Mouse (Mus musculus) thymus, postnatal 10 days (tissue): ENCODE results near the gene Stk40.
A peak's percentile ranks its signal among the peaks of the same experiment; 100 is the strongest.
"Not testable (repeated sequence)": the region's sequence is repeated elsewhere in the genome, so short reads cannot be mapped to it uniquely, and the experiment has no call there.

Experiments
- DNase-seq, 2 experiments: peaks; one replicate each; pipeline ENCODE4 v3.0.0; 2021; ENCODE audit warnings: low spot score in 2 of 2

Gene Stk40

DNA sequence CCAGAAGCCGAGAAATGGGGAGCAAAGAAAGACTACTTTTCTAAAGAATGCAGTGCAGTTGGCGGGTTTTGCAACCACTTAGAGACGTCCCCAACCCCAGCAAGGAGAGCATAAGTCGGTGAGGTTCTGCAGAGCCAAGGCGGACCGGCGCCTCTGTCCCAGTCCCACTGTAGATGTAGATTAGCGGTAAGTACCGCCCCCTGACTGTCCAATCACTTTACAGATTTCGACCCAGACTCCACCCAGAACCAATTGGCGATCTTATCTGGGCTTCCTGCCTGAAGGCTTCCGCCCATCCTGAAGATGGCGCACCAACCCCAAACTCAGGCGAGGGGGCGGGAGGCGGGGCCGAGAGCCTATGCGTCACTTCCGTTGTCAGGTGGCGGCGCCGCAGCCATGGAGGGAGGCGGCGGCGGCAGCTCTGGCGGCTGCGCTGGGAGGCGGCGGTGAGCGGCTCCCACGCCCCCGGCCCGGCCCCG is at the start of gene Stk40:
Gene Stk40, plus strand, starts transcription at position 368 of the 479 bp plus-strand sequence.
- peak; percentile 94 to 97 for DNase-seq

DNA sequence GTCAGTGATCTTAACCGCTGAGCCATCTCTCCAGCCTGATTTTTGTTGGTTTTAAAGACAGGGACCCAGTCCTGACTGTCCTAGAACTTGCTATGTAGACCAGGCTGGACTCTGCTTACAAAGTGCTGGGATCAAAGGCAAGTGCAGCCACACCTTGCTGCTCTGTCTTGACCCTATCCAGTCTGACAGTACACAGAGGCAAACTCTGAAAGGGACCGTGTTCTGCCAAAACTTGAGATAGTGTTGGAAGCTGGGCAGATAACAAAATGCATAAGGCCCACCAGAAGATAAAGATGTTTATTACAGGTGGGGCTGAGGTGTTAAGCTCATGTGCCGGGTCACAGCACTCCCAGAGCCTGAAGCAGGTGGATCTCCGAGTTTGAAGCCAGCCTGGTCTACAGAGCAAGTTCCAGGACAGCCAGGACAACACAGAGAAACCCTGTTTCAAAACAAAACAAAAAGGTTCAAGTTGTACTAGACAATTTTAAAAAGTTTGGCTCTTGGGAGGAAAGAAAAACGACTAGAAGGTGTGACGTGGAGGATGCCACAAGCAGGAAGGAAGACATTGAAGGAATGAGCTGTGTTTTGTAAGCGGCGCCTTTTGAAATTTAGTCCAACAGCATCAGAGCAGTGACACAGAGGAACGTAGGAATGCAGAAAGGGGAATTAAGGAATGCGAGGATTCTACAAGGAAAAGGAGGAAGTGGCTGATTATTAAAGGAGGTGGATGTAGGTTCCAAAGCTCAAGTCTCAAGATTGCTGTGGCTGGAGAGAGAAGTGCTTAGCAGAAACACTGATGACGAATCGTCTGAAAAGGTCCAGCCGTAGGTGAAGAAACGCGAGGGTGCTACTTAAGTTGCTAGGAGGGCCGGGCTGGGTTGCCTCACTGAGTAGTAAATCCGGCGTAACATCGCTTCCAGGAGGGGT is 46.3 kb upstream of the Stk40 start:
- no peak for DNase-seq

DNA sequence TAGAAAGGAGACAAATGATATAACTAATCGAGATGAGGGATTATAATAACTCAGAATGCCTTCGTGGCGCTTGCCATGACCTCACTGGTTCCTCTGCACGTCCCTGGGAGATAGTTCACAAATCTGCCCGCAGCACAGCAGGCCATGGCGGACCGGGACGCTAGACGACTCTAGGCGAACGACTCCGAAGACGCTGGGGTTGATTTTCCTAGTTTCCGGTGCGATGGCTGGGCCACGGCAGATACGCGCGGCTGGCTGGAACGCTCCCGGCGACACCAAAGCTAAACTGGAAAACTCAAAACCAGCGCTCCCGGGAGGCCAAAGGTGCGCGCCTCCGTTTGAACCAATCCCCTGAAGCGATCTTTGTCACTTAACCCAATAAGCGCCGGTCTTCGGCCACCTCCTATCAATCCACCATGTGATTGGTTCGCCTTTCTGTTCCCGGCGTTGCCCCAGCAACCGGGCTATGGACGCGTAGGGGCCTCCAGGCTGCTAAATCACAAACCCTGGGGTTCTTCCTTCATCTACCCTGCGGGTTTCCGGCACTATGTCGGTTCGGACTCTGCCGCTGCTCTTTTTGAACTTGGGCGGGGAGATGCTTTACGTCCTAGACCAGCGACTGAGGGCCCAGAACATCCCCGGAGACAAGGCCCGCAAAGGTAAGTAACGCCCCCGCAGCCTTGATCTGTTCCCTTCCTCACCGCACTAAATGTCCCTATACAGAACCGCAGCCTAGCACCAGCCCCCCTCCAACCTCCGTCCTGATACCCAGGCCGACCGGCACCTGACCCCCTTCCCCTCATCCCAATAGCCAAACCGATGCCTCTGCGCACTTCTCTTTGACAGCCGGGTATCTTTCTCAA is 45.4 kb upstream of the Stk40 start, which contains the start of gene Oscp1:
Gene Oscp1, plus strand, starts transcription at position 432 of the 863 bp plus-strand sequence.
- peak; percentile 86 to 88 for DNase-seq

DNA sequence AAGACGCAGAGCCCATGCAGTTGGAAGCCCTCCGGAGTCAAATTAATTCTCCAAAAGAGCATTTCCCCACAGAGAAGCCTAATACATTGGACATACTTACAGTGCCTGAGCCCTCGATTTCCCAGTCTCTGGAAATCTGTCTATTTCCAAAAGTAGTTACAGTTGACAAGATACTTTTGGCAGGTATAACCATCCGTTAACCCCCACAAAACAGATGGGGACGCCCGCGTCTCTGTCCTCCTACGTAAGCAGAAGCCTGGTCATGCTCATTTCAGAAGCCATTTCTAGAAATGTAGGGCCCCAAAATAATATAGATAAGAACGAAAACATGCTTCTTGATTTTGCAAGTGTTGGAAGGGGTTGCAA is 44.8 kb upstream of the Stk40 start:
- no peak for DNase-seq

DNA sequence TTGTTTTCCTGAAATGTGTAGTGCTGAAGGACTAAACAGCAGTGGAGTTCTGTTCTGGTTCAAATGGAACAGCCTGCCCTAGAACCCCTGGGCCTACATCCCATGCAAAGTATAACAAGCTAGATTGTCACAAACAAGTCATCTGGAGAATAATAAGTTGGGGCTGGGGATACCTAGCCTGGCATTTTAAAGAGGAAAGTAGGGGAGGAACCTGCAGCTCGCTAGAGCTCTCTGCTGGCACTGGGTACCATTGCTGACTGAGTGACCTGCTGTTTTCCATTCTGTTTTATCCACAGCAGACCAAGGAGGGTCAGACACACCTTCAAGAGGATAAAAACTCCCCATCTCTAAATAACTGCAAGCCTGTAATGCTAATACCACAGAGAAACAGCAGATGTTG is 40.9 kb upstream of the Stk40 start:
- no peak for DNase-seq

DNA sequence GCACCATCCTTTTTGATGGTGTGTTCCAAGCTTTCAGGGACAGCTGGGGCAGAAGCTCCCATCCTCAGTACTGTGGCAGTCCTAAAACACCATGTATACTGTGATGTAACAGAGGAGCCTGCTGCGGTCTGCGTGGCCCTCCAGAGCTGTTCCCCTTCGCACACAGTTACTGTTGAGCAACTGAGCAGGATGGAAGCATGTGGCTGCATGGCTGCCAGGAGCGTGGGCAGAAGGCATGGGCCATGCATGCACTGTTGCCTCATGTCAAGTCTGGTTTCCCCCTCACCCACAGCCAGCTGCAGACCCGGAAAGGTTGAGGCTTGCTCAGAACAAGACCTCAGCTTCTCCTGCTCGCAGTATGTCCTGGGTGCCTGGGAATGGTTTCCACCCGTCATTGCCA is 38.5 kb upstream of the Stk40 start:
- DNase-seq: no peak

DNA sequence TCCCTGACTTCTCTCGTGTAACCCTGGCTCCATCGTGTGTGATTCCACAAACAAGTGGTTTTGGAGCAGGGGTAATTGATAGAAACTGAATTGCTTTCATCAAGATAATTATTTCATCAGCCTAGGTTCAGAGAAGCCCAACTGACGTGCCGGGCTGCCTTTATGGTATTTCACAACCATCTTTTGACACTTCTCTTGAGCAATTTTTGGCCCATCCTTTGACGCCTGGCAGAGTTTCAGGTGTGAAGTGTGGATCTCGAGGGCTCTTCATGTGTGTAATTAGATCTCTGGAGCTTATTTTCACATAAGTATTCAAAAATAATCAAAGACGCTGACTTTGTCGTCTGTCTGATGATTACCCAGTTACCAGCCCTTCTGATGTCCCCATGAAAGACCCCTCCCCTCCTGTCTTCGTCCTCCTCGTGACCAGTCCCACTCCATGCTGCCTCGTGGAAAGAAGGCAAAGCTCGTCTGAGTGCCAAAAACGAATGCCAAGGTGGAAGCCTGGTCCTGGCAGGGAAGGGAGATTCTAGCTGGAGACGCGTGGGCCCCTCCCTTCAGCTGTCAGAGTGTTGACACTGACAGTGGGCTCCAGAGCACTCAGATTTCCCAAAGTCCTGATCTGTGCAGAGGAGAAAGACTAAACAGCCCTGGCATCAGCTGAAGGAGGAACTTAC is 36.2 kb upstream of the Stk40 start:
- DNase-seq: no peak

DNA sequence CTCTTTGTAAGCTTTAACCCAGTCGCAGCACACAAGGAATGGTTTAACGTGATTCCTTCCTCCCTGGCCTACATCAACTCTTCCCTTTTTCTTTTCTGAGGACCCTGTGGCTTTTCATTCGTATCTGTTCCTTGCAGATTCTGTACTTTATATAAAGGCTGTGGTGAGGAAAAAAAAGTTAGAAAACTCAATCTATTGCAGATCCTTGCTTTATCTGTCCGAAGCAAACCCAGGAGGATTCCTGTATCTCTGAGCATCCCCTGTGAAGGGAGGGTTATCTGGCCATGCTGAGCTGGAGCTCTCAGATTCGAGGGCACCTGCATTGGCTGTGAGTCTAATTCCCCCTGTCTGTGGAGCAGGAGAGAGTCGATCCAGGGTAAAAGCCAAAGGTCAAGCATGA is 34.9 kb upstream of the Stk40 start:
- DNase-seq: no peak

DNA sequence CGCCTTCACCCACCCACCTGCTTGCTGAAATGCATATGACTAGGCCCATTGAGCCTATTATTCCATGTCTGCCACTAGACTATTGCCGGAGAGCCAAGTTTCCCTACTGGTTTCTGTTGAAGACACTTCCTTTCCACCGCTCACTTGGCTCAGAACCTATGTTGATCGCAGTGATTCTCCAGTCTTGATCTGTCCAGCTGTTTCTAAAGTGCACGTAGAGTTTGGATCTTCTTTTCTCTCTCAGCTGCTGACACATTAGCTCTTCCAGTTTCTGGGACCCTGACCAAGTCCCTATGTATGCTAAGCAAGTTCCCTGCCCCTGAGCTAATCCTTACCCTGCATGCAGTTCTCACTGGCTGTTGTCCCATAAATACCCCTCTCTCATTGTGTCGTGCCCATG is 25.9 kb upstream of the Stk40 start:
- DNase-seq: no peak

DNA sequence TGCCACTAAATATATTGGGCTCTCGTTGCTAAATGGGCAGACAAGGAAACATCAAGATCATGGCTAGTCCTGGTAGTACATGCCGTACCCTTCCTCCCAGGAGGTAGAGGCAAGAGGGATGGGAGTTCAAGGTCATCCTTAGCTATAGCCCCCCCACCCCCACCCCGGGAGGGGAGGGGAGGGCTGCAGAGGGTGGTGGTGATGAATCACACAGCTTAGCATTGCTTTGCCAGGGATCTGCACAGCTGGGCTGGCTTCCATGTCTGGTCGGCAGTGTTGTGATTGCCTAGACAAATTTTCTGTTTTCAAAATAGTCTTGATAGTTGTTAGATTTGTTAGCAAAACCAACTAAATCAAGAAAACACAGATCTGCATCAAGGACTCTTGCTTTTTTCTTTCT is 24.5 kb upstream of the Stk40 start:
- DNase-seq: no peak

DNA sequence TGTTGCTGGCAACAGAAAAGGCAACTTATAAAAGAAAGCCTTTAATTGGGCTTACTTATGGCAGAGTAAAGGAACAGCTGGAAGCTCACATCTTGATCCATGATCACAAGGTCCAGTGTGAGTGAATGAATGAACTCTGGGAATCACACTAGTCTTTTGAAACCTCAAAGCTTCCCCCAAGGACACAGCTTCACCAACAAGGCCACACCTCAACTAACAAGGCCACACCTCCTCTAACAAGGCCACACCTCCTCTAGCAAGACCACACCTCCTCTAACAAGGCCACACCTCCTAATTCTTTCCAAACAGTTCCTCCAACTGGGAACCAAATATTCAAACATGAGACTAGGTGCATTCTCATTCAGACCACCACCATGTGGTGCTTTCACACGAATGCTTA is 22.2 kb upstream of the Stk40 start:
- no peak for DNase-seq

DNA sequence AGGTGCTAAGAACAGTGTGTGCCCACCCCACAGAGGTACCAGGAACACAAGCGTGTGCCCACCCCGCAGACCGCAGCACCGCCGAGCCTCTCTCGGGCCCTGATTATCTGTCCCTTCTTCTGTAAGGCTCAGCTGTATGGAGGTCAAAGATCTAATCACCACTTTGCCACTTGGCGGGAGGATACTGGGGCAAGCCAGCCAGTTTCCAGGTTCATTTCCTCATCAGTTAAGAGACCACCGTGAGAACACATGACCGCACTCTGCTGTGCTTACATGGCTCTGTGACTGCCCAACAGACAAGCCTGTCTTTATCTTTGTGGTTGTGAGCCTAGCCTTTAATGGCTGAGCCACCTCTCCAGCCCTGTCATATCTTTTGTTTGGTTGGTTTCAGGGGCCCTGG is 20.7 kb upstream of the Stk40 start:
- no peak for DNase-seq

DNA sequence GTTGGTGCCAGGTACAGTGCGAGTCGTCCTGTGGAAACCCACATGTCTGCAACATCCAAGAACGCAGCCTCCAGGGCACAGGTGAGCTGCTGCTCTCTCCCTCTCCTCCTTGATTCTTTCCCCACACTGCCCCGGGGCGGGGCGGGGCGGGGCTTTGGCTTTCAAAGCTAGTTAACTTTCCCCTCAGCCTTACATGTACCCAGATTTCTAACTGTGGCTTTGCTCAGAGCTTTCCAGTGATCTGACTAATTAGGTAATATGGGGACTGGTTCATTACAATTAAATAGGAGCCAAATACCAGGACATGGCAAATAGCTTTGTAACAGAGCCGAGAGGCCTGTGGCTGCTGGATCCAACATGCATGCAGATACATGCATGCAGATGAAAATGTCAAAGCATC is 19.4 kb upstream of the Stk40 start:
- no peak for DNase-seq

DNA sequence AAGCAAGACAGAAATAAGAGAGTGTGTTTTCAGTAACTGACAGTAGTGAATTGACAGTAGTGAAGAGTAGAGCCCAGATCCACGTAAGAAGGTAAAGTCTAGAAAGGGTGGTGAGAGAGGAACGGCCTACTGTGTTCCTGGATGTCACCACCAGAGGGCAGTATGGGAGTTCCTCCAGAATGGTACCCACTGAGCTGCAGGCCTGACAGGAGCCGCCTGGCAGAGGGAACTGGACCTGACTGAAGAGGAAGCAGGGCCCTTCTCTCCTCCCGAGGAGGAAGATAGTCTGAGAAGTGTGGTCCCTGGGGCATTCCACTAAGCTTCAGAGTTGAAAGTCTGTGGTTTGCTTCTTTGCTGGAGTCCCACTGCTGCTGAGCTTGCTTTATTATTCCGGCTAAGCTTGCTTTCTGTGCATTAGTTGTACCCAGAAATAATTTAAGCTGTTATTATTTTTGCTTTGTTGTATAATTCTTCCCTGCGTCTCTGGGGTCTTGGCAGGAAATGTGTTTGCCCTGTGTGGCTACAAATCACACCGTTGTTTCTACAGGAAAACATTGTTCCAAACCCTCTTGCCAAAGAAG is 17.7 kb upstream of the Stk40 start:
- peak; percentile 70 to 88 for DNase-seq

DNA sequence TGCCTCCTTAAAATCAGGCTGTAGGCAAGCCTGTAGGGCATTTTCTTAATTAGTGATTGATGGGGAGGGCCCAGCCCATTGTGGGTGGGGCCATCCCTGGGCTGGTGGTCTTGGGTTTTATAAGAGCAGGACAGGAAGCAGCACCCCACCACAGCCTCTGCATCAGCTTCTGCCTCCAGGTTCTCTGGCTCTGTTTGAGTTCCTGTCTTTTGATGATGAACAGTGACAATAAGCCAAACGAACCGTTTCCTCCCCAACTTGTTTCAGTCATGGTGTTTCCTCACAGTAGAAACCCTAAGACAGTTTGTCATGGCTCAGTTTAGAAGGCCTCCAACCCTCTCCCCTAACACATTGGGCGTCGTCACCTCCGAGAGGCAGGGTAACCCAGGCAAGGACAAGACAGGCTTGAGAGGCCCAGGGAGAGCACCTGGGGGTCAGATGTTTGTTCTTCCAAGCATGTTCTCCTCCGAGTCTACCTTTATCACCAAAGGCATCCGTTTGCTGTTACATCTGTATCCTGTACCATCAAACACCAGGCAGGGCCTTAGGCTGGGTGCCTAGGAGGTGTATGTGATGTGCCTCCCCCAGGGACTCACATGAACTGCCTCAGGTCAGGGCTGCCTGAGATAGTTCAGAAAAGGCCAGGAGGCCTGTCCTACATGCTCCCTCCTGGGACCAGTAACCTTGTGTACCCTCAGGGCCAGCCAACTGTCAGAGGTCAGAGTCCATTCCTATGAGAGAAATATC is 13.5 kb upstream of the Stk40 start:
- DNase-seq: peak; percentile 44 to 57

DNA sequence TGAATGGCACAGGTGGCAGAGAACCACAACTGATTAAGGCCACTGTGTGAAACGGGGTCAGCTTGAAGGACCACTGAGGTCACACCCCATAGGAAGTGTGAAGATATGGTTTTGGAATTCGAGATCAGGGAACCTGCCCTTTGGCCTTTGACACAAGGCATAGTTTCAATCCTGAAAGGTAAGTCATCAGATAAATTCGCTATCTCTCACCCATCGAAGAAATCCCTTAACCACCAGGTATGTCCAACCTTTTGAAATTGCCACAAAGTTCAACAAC is 13.0 kb upstream of the Stk40 start:
- DNase-seq: no peak

DNA sequence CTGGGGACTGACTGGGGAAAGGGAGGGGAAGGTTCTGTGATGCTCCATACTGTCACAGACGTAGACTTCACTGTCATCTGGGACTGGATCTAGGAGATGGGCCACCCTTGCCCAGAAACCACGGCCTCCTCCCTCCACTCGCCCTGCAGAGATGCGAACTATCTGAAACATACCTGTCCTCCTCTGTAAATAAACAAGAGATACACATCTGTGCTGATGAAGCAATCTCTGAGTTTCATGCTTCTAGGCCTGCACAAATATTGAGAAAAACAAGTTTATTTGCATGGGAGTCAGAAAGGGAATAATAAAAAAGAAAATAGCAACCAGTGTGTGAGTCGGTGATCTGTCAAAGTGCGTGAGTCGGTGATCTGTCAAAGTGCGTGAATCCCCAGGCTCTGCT is 11.9 kb upstream of the Stk40 start:
- DNase-seq: no peak

DNA sequence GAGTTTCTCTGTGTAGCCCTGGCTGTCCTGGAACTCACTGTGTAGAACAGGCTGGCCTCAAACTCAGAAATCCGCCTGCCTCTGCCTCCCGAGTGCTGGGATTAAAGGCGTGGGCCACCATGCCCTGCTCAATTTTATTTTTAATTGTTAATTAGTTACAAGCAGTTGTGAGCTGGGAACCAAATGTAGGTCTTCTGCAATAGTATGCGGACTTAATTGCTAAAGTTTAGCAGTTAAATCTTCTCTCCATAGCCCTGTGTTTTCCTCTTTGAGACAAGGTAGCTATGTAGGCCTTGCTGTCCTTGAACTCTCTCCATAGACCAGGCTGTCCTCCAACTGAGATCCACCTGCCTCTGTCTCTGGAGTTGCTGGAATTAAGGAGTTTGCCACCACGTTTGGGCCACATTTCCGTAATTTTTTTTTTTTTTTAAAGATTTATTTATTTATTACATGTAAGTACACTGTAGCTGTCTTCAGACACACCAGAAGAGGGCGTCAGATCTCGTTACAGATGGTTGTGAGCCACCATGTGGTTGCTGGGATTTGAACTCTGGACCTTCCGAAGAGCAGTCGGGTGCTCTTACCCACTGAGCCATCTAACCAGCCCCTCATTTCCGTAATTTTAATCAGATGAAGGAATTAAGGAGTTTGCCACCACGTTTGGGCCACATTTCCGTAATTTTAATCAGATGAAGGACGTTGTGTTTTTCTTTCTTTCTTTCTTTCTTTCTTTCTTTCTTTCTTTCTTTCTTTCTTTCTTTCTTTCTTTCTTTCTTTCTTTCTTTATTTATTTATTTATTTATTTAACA is 7.9 kb upstream of the Stk40 start:
- DNase-seq: not testable (repeated sequence)

DNA sequence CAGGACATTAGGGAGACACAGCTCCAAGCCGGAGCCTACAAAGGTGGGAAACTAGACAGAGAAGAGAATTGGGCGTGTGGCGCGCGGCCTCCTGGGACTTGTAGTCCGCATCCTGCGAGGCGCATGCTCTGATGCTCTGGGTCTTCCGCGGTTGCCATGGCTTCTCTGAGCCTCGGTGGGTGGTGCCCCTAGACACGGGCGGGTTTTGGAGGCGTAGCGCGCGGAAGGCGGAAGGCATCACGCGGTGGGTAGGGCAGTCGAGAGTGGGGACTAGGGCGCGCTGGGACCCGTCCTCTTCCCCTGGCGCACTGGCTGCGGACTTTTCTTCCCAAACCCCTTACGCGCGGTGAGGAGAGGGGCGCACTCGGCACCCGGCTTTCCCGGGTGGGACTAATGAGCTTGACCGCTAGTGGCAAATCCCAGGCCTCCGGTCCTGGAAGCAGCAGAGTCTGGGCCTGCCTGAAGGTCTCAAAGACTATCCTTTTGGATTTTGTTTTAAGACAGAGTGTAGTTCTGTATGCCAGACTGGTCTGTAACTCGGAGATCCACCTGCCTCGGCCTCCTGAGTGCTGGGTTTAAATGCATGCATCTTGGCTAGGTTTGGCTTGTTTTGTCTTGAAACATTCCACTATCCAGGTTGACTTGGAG is 7.2 kb upstream of the Stk40 start, which contains the start of gene Lsm10:
Gene Lsm10, plus strand, starts transcription at position 160 of the 648 bp plus-strand sequence.
- DNase-seq: peak; percentile 94 to 96
